Mouse (Mus musculus) urinary bladder, postnatal 4 days (tissue): Measurements from ENCODE around the gene Sqstm1.
A peak's percentile ranks its signal among the peaks of the same experiment; 100 is the strongest.
"Not testable (repeated sequence)": the region's sequence is repeated elsewhere in the genome, so short reads cannot be mapped to it uniquely, and the experiment has no call there.

ENCODE experiments used
- DNase-seq, 2 experiments: peaks; one replicate each; pipeline ENCODE4 v3.0.0; 2021 to 2022; ENCODE audit warnings: low spot score in 2 of 2

Sqstm1 gene

GRCm38 (mm10) chr11:50176351-50176750 lies 34.3 kb downstream of the Sqstm1 start:
- DNase-seq: no peak

DNA sequence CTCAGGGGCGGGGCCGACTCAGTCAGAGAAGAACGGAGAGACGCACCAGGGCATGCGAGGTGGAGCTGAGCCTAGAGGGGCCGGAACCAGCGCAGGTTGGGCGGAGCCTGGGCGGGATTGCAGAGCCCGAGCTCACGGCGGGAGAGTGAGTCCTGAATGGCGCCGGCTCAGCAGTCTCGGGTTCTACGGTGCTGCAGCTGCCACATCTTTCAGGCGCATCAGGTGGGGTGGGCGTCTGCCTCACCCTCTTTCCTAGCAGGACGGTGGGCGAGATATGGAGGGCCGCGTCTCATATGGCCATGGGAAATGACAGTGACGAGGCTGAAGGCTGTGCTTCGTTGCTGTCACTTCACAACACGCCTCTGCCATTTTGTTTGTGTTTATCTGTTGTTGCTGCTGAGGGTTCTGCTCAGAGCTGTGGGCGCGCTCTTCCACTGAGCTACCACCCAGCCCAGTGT lies 35.9 kb downstream of the Sqstm1 start:
- peak; percentile 94 to 96 for DNase-seq

DNA sequence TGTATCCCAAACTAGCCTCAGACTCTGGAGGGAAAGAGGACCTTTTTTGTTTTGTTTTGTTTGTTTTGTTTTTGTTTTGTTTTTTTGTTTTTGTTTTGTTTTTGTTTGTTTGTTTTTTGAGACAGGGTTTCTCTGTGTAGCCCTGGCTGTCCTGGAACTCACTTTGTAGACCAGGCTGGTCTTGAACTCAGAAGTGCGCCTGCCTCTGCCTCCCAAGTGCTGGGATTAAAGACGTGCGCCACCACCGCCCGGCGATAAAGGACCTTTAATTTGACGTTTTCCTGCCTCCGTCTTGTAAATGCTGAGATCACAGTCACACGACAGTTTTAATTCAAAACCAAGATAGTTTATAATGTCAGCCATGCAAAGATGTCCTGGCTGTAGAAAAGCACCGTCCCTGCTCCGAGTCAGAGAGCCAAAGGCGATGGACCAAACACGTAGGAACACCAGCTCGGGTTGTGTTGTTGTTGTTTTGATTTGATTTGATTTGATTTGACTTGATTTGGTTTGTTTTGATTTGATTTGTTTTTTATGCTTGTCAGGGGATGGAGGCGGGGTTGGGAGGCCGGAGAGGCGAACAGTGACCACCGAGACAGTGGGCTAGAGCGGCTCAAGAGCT lies 36.4 kb downstream of the Sqstm1 start, which contains the start of gene Mrnip:
Mrnip (plus strand) TSS at position 334 of the 619 bp plus-strand sequence.
- DNase-seq: not testable (repeated sequence)

- DNase-seq: no peak
Observed at GRCm38 (mm10) chr11:50168352-50168751, 42.3 kb downstream of the Sqstm1 start.

- DNase-seq: peak in 1 of 2 experiments; percentile 46
Observed at GRCm38 (mm10) chr11:50162338-50163050, 48.1 kb downstream of the Sqstm1 start.

DNA sequence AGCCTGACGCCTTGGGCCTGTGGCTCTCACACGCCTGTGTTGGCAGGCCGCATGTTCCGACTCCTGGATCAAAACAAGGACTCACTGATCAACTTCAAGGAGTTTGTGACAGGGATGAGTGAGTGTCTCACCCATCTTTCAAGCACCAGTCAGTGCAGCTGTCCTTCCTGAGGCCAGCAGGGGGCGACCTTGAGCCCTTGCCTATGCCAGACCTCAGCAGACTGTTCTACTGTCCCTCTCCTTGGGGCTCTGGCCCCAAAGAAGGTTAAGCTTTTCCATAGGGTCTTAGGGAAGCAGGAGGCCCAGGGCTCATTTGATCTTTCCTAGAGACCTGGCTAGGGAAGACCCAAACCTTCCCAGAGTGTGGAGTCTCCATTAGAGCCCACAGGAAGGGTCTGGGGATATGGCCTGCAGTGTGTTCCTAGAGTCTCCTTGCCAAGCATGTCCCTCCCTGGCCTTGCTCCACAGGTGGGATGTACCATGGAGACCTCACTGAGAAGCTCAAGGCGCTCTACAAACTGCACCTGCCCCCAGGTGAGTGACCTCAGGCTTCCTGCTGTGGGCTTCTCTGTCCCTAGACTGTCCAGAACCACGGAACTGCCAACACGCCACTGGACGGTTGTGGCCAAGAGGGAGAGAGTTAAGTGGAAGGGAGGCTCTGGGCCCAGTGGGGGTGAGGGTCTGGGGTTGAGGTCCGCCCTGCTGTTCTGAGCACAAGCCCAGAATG lies 48.9 kb downstream of the Sqstm1 start:
- peak; percentile 43 to 59 for DNase-seq

GRCm38 (mm10) chr11:50159347-50159746 lies 51.3 kb downstream of the Sqstm1 start:
- no peak for DNase-seq

- DNase-seq: no peak
Observed at GRCm38 (mm10) chr11:50158346-50158745, 52.3 kb downstream of the Sqstm1 start.

DNA sequence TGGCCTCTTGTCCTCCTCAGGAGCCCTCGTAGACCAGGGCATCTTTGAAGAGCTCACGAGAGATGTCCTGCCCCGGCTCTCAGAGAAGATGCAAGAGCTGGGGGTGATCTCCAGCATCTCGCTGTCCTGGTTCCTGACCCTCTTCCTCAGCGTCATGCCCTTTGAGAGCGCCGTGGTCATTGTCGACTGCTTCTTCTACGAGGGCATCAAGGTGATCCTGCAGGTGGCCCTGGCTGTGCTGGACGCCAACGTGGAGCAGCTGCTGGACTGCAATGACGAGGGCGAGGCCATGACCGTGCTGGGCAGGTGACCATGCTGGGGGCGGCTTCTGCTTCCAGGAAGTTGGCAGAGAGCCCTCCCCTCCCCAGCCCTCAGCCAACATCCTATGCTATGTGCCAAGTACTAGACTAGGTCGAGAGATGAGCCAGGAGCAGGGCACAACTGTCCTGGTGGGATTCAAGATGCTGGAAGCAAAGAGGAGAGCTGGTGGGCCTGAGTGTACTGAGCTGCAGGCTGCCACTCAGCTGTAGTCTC lies 53.8 kb downstream of the Sqstm1 start:
- no peak for DNase-seq

GRCm38 (mm10) chr11:50155785-50156184 lies 54.8 kb downstream of the Sqstm1 start:
- DNase-seq: no peak

- no peak for DNase-seq
Observed at GRCm38 (mm10) chr11:50154777-50155520, 55.7 kb downstream of the Sqstm1 start.

DNA sequence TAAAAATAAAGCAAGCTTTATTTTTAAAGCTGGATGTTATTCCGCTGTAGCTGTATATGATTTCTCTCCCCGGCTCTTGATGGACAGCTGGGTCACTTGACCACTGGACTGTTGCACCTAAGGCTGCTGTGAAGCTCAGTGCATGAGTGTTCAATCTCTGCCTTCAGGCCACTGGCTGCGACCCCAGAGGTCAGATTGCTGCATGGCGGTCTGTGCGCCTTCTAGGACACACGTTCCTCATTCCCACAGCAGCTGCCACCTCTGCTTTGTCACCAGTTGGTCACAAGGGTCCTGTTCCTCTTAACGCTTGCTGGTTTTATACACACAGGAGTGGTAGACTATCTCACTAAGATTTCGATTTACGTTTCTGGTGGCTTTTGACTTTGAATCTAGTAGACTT lies 56.5 kb downstream of the Sqstm1 start:
- DNase-seq: no peak

GRCm38 (mm10) chr11:50151374-50151773 lies 59.3 kb downstream of the Sqstm1 start:
- DNase-seq: no peak

- no peak for DNase-seq
Observed at GRCm38 (mm10) chr11:50149603-50150150, 61.0 kb downstream of the Sqstm1 start.
